Mouse (Mus musculus) testis, adult 2 months (tissue): ENCODE measurements around the gene Rapgef2.

ENCODE experiments used
- CTCF ChIP-seq: fragments of 200-500 bp; IDR thresholded peaks from 2 replicates; pipeline ENCODE4 v1.5.1; 2012; ENCODE audit warnings: low read depth, mild to moderate bottlenecking, inconsistent platforms, low read length, moderate library complexity; ENCODE audit not compliant: control insufficient read depth, insufficient read depth, insufficient replicate concordance
- POLR2A ChIP-seq: fragments of 200-500 bp; IDR thresholded peaks from 2 replicates; pipeline ENCODE4 v1.6.1; 2012; ENCODE audit warnings: low read depth, mild to moderate bottlenecking, inconsistent platforms, low read length, moderate library complexity; ENCODE audit not compliant: control insufficient read depth

- no peak for TF ChIP-seq POLR2A
- TF ChIP-seq CTCF, result no peak
Observed at GRCm38 (mm10) chr3:79119983-79120382, 166.3 kb downstream of the Rapgef2 start.
